Mouse (Mus musculus) R1 (cell line): ENCODE data around the gene Frem1.
A peak's percentile ranks its signal among the peaks of the same experiment; 100 is the strongest.

Experiments
- DNase-seq: peaks from one replicate; pipeline ENCODE4 v3.0.0-alpha.2; 2018; ENCODE audit warnings: low read depth, low spot score

Frem1 gene

GRCm38 (mm10) chr4:83051634-83052577, at the start of gene Frem1:
TSS of gene Frem1 (minus strand) at chr4:83052339.
- peak; percentile 83 for DNase-seq

- no peak for DNase-seq
These were observed 46.9 kb upstream of the Frem1 start for GRCm38 (mm10) chr4:83099025-83099424.

GRCm38 (mm10) chr4:83093941-83094340, 41.8 kb upstream of the Frem1 start:
- peak; percentile 70 for DNase-seq

GRCm38 (mm10) chr4:83090691-83091448, 38.7 kb upstream of the Frem1 start:
- no peak for DNase-seq

GRCm38 (mm10) chr4:83080364-83081174, 28.4 kb upstream of the Frem1 start:
- no peak for DNase-seq

- DNase-seq = no peak
These were observed 12.1 kb upstream of the Frem1 start for GRCm38 (mm10) chr4:83064191-83064590.

- DNase-seq = no peak
These were observed 9.4 kb upstream of the Frem1 start for GRCm38 (mm10) chr4:83061564-83061963.

- peak; percentile 10 for DNase-seq
These were observed 6.5 kb upstream of the Frem1 start for GRCm38 (mm10) chr4:83058617-83059016.

- no peak for DNase-seq
These were observed 6.0 kb upstream of the Frem1 start for GRCm38 (mm10) chr4:83058182-83058581.

- no peak for DNase-seq
These were observed 4.4 kb upstream of the Frem1 start for GRCm38 (mm10) chr4:83056496-83056895.

GRCm38 (mm10) chr4:83055444-83055843, 3.3 kb upstream of the Frem1 start:
- DNase-seq = no peak

GRCm38 (mm10) chr4:83053206-83053605, 1.1 kb upstream of the Frem1 start:
- no peak for DNase-seq

GRCm38 (mm10) chr4:83051176-83051575, 963 bp downstream of the Frem1 start:
- DNase-seq = no peak

GRCm38 (mm10) chr4:83050151-83050796, 1.9 kb downstream of the Frem1 start:
- DNase-seq = no peak

GRCm38 (mm10) chr4:83049288-83049687, 2.9 kb downstream of the Frem1 start:
- DNase-seq = no peak

GRCm38 (mm10) chr4:83048561-83048960, 3.6 kb downstream of the Frem1 start:
- no peak for DNase-seq

- DNase-seq = no peak
These were observed 5.3 kb downstream of the Frem1 start for GRCm38 (mm10) chr4:83046806-83047205.

- no peak for DNase-seq
These were observed 6.1 kb downstream of the Frem1 start for GRCm38 (mm10) chr4:83046069-83046468.

GRCm38 (mm10) chr4:83045266-83045665, 6.9 kb downstream of the Frem1 start:
- DNase-seq = no peak

GRCm38 (mm10) chr4:83040780-83041179, 11.4 kb downstream of the Frem1 start:
- no peak for DNase-seq

- DNase-seq = no peak
These were observed 19.4 kb downstream of the Frem1 start for GRCm38 (mm10) chr4:83032780-83033179.
